Mouse (Mus musculus) liver, embryonic 14.5 days (tissue): Measurements from ENCODE around the gene Slc34a3. TPM values are rescaled to one million over a fixed set of nuclear protein-coding genes. Genes with fewer than 3 reads are reported as not detected.
"Not testable (repeated sequence)": the region's sequence is repeated elsewhere in the genome, so short reads cannot be mapped to it uniquely, and the experiment has no call there.

Experiments used
- ATAC-seq: fragments of 200-750 bp; cut with Nextera tagmentation; 2 replicates; pipeline ENCODE4 v1.8.0; 2017; ENCODE audit warnings: moderate number of reproducible peaks, mild to moderate bottlenecking, moderate library complexity; ENCODE audit not compliant: insufficient read depth
- DNase-seq, 3 experiments: peaks; one replicate each; pipeline ENCODE4 v3.0.0-alpha.2; 2012 to 2013; ENCODE audit warnings: low read depth in 3 of 3, low spot score in 3 of 3
- H3K27ac ChIP-seq: fragments of 300-500 bp; sonication (generic); 2 replicates; pipeline ENCODE4 v1.5.1; 2014; ENCODE audit warnings: moderate library complexity, mild to moderate bottlenecking, control low read depth, inconsistent platforms
- H3K27me3 ChIP-seq: fragments of 300-500 bp; sonication (generic); 2 replicates; pipeline ENCODE4 v1.6.1; 2014; ENCODE audit warnings: mild to moderate bottlenecking, low read length, moderate library complexity; ENCODE audit not compliant: control insufficient read depth, insufficient read depth
- H3K36me3 ChIP-seq: fragments of 300-500 bp; sonication (generic); replicated peaks from 2 replicates; pipeline ENCODE4 v1.6.1; 2014; ENCODE audit warnings: low read depth; ENCODE audit not compliant: control insufficient read depth, insufficient read depth
- H3K4me1 ChIP-seq, 2 experiments: fragments of 200-500 bp in 1 of 2; fragments of 300-500 bp in 1 of 2; sonication (generic) in 1 of 2; replicated peaks; 2 replicates each; pipeline ENCODE4 v1.6.1; 2012 to 2014; ENCODE audit warnings: antibody characterized with exemption in 1 of 2, inconsistent platforms in 1 of 2, low read length in 1 of 2; ENCODE audit not compliant: control insufficient read depth in 2 of 2, insufficient read depth in 2 of 2
- H3K4me2 ChIP-seq: fragments of 300-500 bp; sonication (generic); 2 replicates; pipeline ENCODE4 v1.6.1; 2014; ENCODE audit warnings: low read depth, mild to moderate bottlenecking, control low read depth, moderate library complexity
- H3K4me3 ChIP-seq, 2 experiments: fragments of 200-500 bp in 1 of 2; fragments of 300-500 bp in 1 of 2; sonication (generic) in 1 of 2; 2 replicates each; pipeline ENCODE4 v1.5.1; 2012 to 2014; ENCODE audit warnings: low read depth in 2 of 2, low read length in 2 of 2, mild to moderate bottlenecking in 2 of 2, control low read depth in 1 of 2, inconsistent platforms in 1 of 2, moderate library complexity in 1 of 2; ENCODE audit not compliant: insufficient read depth in 1 of 2
- H3K9ac ChIP-seq: fragments of 300-500 bp; sonication (generic); replicated peaks from 2 replicates; pipeline ENCODE4 v1.6.1; 2014; ENCODE audit warnings: mild to moderate bottlenecking, control low read depth, moderate library complexity
- H3K9me3 ChIP-seq: fragments of 300-500 bp; sonication (generic); 2 replicates; pipeline ENCODE4 v1.6.1; 2016; ENCODE audit warnings: low read length, mixed read lengths; ENCODE audit not compliant: control insufficient read depth
- CTCF ChIP-seq: IDR thresholded peaks from 2 replicates; pipeline ENCODE4 v1.5.1; 2016; ENCODE audit warnings: antibody characterized with exemption, low read depth, control low read depth
- EP300 ChIP-seq: IDR thresholded peaks from 2 replicates; pipeline ENCODE4 v1.6.1; 2016; ENCODE audit warnings: antibody characterized with exemption, low read depth
- WGBS: fragments of 180-500 bp; shearing (Covaris S2); extraction: QIAGEN DNeasy Blood & Tissue Kit; methylation state at CpG from one replicate; pipeline ENCODE4 v1.1.7; 2014; ENCODE audit not compliant: insufficient replicate concordance; 5-methylcytosine and 5-hydroxymethylcytosine counted together
- polyA plus RNA-seq, 2 experiments: library from polyadenylated mRNA; depleted of rRNA in 1 of 2; stranded (reverse) in 1 of 2; unstranded in 1 of 2; fragments of >200 nt; fragmentation: Nextera tagmentation in 1 of 2; extraction: Ambion mirVana in 1 of 2; gene quantifications; 2 replicates each; pipeline versions ENCODE4 v1.2.1 to v1.2.3; 2012 to 2014

The Slc34a3 gene
- polyA plus RNA-seq, 2 experiments: 0.01 TPM; not detected in 1

GRCm38 (mm10) chr2:25258887-25259286 is 24.7 kb upstream of the Slc34a3 start:
- Histone ChIP-seq H3K9ac (no peak overlapping the region), H3K4me3 (no peak overlapping the region), H3K4me2 (no peak overlapping the region), H3K9me3 (no peaks in the 10 kb centered on the region), H3K4me1 (peaks cover 6 to 16% of the 10 kb centered on the region in 2 experiments), H3K36me3 (no peaks in the 10 kb centered on the region), H3K27me3 (no peaks in the 10 kb centered on the region), H3K27ac (no peak overlapping the region)
- WGBS: 29% methylated on average over 2 of the region's 2 CpGs
- TF ChIP-seq EP300 (0 out of 2 replicates have a peak, but pooled peaks have one; percentile 10), CTCF (peak; percentile 72)
- DNase-seq (no peak), ATAC-seq (no peak)

DNA sequence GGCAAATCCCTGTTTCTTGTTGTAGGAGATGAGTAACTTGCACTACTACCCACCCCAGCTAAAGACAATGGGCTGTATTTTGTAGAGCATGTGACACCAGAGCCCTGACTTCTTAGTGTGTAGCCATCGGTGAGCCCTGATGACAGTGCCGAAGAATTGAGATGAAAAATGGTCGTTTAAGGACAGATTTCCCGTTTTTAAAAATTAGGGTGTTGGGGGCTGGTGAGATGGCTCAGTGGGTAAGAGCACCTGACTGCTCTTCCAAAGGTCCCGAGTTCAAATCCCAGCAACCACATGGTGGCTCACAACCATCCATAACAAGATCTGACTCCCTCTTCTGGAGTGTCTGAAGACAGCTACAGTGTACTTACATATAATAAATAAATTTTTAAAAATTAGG is 23.1 kb upstream of the Slc34a3 start:
- 69% methylated on average over 5 of the region's 5 CpGs for WGBS
- not testable (repeated sequence) for H3K9ac ChIP-seq, H3K27ac ChIP-seq, H3K27me3 ChIP-seq, DNase-seq, H3K36me3 ChIP-seq, H3K4me2 ChIP-seq, H3K4me3 ChIP-seq, H3K9me3 ChIP-seq, ATAC-seq
- peaks cover 6 to 16% of the 10 kb centered on the region in 2 experiments for H3K4me1 ChIP-seq

DNA sequence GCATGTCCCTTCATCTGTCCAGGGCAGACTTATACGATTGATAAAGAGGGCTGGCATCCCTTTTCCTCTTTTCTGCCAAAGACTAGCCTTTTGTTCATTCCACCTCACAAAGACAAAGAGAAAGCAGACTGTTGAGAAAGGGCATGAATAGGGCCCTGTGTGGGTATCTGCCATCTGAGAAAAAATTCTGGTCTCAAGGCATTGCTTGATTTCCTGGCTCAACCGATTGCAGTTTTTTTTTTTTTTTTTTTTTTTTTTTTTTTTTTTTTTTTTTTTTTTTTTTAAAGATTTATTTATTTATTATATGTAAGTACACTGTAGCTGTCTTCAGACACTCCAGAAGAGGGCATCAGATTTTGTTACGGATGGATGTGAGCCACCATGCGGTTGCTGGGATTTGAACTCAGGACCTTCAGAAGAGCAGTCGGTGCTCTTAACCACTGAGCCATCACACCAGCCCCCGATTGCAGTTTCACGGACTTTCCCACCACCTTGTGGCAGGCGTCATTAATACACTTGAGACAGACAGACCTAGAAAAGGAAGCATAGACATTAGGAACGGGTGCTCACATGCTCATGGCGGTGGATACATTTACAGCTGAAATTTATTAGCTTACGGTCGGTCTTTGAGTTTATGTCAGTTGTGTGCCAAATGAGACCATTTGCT is 22.4 kb upstream of the Slc34a3 start:
- not testable (repeated sequence) for H3K27ac ChIP-seq, H3K27me3 ChIP-seq, ATAC-seq, H3K36me3 ChIP-seq, H3K9me3 ChIP-seq
- peaks cover 6 to 10% of the 10 kb centered on the region in 2 experiments for H3K4me1 ChIP-seq
- peak; percentile 41 to 64 (median 55) for DNase-seq
- peak overlapping the region; percentile 81 to 92 for H3K4me3 ChIP-seq
- 27% methylated on average over 10 of the region's 12 CpGs for WGBS
- peak overlapping the region; percentile 82; the same call in 1 of the 2 replicates for H3K9ac ChIP-seq
- peak overlapping the region; percentile 87 for H3K4me2 ChIP-seq
- TF ChIP-seq CTCF: peak; percentile 58

- Histone ChIP-seq H3K4me2 (peak within 1 kb of the TSS; percentile 87), H3K4me1 (peaks cover 6 to 10% of the 10 kb centered on the region in 2 experiments), H3K27me3 (no peaks in the 10 kb centered on the region), H3K9me3 (no peaks in the 10 kb centered on the region), H3K4me3 (peak within 1 kb of the TSS; percentile 81 to 92), H3K36me3 (no peaks in the 10 kb centered on the region; the same call in 1 of the 2 replicates), H3K27ac (peak within 1 kb of the TSS; percentile 36), H3K9ac (peak within 1 kb of the TSS; percentile 82)
- DNase-seq: peak; percentile 83 to 88 (median 85)
- no peak for TF ChIP-seq CTCF
- TF ChIP-seq EP300: peak; percentile 55
- WGBS: under 1% methylated on average over 39 of the region's 39 CpGs
- peak; percentile 83 for ATAC-seq
Observed at GRCm38 (mm10) chr2:25255284-25255779, 21.2 kb upstream of the Slc34a3 start, which contains the start of gene Tmem203. Tmem203 (plus strand) TSS chr2:25255439.

DNA sequence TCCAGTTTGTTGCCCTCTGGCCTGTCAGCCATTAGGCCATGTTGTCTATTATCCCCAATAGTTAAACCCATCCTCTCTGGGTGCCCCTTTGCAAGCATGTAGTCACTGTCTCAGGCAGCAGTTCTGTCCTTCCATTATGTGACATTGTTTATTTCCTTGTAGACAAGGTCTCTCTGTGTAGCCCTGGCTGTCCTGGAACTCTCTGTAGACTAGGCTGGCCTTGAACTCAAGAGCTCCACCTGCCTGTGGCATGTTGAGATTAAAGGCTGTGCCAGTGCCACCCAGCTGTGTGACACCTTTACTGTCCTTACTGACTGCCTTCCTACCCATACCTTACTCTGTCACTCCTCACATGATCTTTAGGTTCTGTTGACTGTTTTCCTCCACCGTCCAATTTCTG is 18.2 kb upstream of the Slc34a3 start:
- H3K4me2 ChIP-seq: no peak overlapping the region
- 64% methylated on average over 1 of the region's 1 CpGs for whole genome bisulfite sequencing
- no peak overlapping the region for H3K4me3 ChIP-seq
- H3K9me3 ChIP-seq: no peaks in the 10 kb centered on the region
- H3K4me1 ChIP-seq: peaks cover 6 to 10% of the 10 kb centered on the region in 2 experiments
- H3K27me3 ChIP-seq: no peaks in the 10 kb centered on the region
- H3K9ac ChIP-seq: no peak overlapping the region
- DNase-seq: no peak
- peaks cover 4% of the 10 kb centered on the region; the same call in 1 of the 2 replicates for H3K36me3 ChIP-seq
- no peak overlapping the region for H3K27ac ChIP-seq
- TF ChIP-seq EP300 (no peak), CTCF (peak; percentile 71)
- ATAC-seq: no peak
